Mouse (Mus musculus): ENCODE results near the gene Fpgt. TPM values are rescaled to one million over a fixed set of nuclear protein-coding genes. Genes with fewer than 3 reads are reported as not detected.

The Fpgt gene
- polyA plus RNA-seq (2014; fragmentation: Illumina TruSeq; extraction: RNeasy Lipid Tissue Mini Kit (QIAGEN cat#74804); ENCODE audit: low read depth, low replicate concordance), result 116 TPM

GRCm38 (mm10) chr3:155093116-155093956 lies at the start of gene Fpgt, which contains the start of gene Lrriq3:
Gene Fpgt (minus strand): TSS chr3:155093403.
Gene Lrriq3 (plus strand): TSS chr3:155093434.

GRCm38 (mm10) chr3:155055231-155055916 lies 37.8 kb downstream of the Fpgt start, which contains the start of gene Tnni3k:
Gene Tnni3k (minus strand): TSS chr3:155055407.

Other genes with a start within 250 kb of the Fpgt start
- not detected for gene Tnni3k, start 38.0 kb downstream of the Fpgt start, polyA plus RNA-seq (2014; fragmentation: Illumina TruSeq; extraction: RNeasy Lipid Tissue Mini Kit (QIAGEN cat#74804); ENCODE audit: low read depth, low replicate concordance)
- gene Lrriq3, start within 50 bp of the Fpgt start, polyA plus RNA-seq (2014; fragmentation: Illumina TruSeq; extraction: RNeasy Lipid Tissue Mini Kit (QIAGEN cat#74804); ENCODE audit: low read depth, low replicate concordance), result 7.2 TPM